Mouse (Mus musculus) yolk sac, embryonic 10.5 days (tissue): ENCODE data around the gene Kctd11.
"Not testable (repeated sequence)": the region's sequence is repeated elsewhere in the genome, so short reads cannot be mapped to it uniquely, and the experiment has no call there.

ENCODE experiments used
- DNase-seq: peaks from one replicate; pipeline ENCODE4 v3.0.0-alpha.2; 2017; ENCODE audit warnings: low spot score

The Kctd11 gene

GRCm38 (mm10) chr11:69881787-69882670 is 823 bp upstream of the Kctd11 start:
- DNase-seq = no peak

GRCm38 (mm10) chr11:69880506-69880852 is 727 bp downstream of the Kctd11 start:
- peak; percentile 84 for DNase-seq

- no peak for DNase-seq
Measured at GRCm38 (mm10) chr11:69879711-69880110, 1.5 kb downstream of the Kctd11 start.

GRCm38 (mm10) chr11:69878952-69879351 is 2.3 kb downstream of the Kctd11 start:
- no peak for DNase-seq

GRCm38 (mm10) chr11:69878399-69878798 is 2.8 kb downstream of the Kctd11 start:
- DNase-seq = no peak

GRCm38 (mm10) chr11:69877878-69878277 is 3.3 kb downstream of the Kctd11 start, which contains the start of gene Tmem95:
Gene Tmem95, minus strand, starts transcription at chr11:69878018.
- no peak for DNase-seq

DNA sequence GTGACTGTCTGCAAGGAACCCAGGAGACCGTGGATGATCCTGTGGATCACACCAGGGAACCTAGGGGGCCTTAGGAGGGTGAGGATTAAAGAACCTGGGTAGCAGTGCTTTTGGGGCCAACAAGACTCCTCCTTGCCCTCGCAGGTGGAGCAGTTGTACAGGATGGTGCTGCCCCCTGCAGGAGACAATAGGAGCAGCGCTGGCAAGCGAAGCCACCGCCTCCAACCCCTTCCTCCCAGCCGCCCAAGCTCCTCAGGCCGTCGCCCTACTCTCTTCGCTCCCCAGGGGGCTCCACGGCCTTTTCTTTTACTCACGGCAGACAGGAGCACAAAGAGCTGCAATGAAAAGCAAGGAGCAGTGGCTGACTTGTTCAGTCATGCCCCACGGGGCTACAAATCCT is 4.3 kb downstream of the Kctd11 start:
- peak; percentile 82 for DNase-seq

DNA sequence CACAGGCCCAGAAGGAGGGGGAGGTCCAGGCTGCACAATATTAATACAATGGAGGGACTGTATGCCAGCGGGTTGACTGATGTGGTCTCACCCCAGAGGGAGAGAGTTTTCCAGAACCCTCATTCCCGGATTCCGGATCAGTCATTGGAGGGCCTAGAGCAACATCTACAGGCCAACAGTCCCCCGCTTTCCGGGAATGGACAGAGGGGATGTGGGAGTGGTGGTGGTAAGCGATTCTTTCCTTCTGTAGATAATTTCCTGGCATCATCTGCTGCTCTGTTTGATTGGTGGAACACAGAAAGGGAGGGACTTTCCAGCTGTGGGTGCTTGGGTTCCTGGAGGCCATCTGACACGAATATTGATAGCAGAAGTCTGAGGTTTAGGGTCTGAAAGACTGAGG is 5.0 kb downstream of the Kctd11 start:
- DNase-seq = no peak

DNA sequence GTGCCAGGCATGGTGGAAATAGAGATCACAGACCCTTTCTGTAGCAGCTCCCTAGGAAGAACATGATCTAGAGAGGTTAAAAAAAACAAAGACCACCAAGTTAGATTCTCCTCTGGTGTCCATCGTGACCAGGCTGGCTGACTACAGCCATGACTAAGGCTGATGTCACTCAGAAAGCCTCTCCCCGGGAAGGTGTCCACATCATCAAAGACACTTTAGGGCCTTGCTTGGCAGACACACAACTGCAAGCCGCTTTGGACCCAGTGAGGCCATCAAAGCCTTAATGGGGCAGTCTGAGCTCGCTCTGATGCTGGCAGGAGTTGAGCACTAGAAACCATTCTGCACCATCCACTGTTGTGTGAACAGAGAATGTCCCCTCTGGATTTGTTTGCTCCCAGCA is 8.8 kb downstream of the Kctd11 start:
- no peak for DNase-seq

DNA sequence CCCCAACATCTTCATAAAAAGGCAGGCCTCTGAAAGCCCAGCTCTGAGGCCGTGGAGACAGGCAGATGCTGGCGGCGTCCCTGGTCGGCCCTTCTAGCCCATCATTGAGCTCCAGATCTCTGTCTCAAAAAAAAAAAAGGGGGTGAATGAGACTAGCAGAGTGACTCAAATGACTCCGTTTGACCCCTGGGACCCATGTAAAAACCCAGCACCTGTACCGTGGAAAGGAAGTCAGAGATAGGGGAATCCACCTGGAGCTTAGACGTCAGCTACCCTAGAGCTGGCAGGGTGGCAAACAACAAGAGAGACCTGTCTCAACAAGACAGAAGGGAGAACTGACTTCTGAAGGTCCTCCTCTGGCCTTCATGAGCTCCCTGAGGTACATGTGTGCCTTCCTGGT is 9.4 kb downstream of the Kctd11 start:
- no peak for DNase-seq

GRCm38 (mm10) chr11:69870289-69871069 is 10.7 kb downstream of the Kctd11 start:
- no peak for DNase-seq

- no peak for DNase-seq
Measured at GRCm38 (mm10) chr11:69867335-69867734, 13.9 kb downstream of the Kctd11 start.

- DNase-seq = no peak
Measured at GRCm38 (mm10) chr11:69865561-69865960, 15.6 kb downstream of the Kctd11 start.

- no peak for DNase-seq
Measured at GRCm38 (mm10) chr11:69864138-69864860, 16.9 kb downstream of the Kctd11 start.

DNA sequence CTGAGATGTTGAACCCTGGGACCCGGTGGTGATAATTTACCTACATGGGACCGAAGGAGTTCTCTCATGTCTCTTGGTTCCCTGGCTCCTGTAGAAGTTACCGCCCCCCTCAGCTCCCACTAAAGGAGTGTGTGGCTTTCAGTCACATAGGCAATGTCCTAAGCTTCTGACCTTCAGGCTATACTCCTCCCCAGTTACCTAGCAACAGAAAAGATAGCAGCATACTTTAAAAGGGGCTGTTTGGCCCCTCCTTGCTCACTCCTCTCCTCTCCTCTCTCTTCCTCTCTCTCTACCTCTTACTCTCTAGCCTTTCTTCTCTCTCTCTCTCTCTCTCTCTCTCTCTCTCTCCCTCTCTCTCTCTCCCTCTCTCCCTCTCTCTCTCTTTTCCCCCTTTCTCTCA is 17.5 kb downstream of the Kctd11 start:
- DNase-seq = not testable (repeated sequence)

DNA sequence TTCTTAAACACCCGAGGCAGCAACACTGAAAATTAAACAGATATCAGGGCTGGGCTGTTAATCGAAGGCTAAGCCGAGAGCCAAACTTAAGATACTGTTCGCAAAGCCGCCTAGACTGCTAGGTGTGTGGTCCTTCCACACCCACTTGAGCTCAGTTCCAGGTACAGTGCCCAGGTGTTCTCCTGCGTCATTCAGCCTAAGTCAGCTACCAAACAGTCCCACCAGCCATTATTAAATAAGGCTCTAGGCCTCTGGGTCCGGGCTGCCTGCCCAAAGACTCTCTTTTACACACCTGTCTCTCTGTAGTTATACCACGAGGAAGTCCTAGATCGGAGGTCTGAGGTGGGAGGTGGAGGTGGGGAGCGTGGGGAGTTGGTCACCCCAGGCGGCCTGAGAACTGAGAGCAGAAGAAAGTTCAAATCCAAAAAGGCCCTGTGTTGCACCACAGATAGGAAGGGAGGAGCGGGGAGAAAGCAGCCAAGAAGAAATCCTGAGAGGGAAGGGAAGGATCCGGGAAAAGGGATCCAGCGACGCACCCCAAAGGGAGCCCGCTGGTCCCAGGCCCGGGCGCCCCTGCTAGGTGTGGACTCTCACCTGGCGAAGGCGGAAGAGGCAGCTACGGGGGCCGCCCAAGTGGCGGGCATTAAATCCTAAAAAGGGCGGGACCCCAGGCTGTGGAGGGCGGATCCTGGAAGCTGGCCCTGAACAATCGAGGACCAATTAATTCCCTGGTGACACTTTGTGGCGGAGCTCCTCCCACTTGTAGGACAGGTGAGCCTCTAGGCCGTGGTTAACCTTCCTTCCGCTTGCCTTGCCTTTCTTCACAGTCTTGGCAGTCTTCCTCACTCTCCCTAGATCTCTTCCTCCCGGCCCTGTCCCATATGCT is 22.9 kb downstream of the Kctd11 start, which contains the start of gene Tnk1:
TSS of gene Tnk1 (minus strand) at position 618 of the 886 bp plus-strand sequence.
- DNase-seq = peak; percentile 75

DNA sequence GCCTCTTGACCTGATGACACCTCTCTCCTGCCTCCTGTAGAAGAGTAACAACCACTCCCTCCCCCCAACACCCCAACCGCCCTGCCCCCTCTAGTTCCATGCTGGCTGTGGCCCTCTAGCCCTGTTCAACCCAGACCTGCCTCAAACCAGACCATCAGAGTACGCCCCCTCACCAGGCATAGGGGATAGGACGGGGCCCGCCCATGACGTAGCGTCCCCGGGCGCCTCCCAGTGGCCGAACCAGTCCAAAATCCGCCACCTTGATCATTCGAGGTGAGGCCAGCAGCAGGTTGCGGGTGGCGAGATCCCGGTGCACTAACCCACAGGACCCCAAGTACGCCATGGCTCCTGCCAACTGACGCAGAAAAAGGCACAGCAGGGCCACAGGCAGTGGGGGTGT is 25.9 kb downstream of the Kctd11 start:
- DNase-seq = no peak

GRCm38 (mm10) chr11:69854680-69855079 is 26.5 kb downstream of the Kctd11 start:
- DNase-seq = no peak

DNA sequence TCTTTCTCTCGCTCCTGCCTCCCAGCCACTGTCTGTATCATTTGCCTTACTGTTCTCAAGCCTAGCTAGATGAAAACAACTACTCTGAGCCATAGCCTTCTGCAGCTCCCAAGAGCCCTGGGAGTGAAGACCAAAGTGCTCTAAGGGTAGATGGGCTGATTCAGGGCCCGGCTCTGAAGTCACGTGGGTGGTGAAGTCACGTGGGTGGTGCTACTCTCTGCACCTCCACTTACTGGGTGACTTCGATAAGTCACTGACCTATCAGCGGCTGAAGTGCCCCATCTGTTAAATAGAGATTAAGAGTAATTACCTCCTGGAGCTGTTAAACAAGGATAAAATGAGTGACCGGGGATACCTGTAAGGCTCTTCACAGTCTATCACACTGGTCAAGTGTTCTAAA is 27.2 kb downstream of the Kctd11 start:
- peak; percentile 68 for DNase-seq

- DNase-seq = no peak
Measured at GRCm38 (mm10) chr11:69850754-69851153, 30.5 kb downstream of the Kctd11 start.

DNA sequence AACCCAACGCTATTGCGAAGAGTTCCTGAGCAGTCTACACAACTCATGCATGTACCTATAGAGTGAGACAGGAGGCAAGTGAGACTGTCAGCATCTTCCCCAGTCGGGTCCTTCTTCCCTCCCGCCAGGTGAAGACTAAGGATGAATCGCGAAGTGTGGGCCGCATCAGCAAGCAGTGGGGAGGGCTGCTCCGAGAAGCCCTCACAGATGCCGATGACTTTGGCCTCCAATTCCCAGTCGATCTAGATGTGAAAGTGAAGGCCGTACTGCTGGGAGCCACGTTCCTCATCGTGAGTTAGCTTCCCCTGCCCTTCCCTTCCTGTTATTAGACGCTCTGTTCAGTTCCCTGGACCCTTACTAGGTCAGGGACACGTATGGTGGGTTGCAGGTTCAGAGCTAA is 31.3 kb downstream of the Kctd11 start:
- no peak for DNase-seq
